Mouse (Mus musculus) G1E (cell line): Measurements from ENCODE around the gene Gemin6.

Experiments
- CTCF ChIP-seq: IDR thresholded peaks from 2 replicates; pipeline ENCODE4 v1.5.1; 2012; ENCODE audit warnings: low read depth, low read length, inconsistent platforms, mixed read lengths
- TAL1 ChIP-seq: conservative IDR thresholded peaks from 2 replicates; pipeline ENCODE4 v1.6.1; 2012; ENCODE audit warnings: low read depth, low read length, inconsistent platforms, mixed read lengths

DNA sequence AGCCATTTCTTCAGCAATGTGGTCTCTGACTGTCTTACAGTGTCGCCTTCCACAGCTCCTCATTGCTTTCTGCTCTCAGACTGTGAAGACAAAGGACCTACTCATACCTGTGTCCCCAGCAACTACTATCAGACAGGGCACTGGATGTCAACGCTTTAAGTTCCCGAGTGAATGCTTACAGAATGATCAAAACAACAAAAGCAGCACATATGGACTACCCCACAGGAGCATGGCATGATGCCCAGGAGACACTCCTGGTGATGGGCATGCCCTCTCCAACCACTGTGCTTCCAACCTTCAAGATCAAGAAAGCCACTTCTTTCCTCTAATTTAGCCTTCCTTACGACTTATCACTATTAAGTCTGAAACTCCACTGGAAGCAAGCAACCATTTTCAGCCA lies 42.8 kb downstream of the Gemin6 start:
- TF ChIP-seq CTCF (no peak), TAL1 (no peak)
